Mouse (Mus musculus) G1E (cell line): Measurements from ENCODE around the gene Myh6. TPM values are rescaled to one million over a fixed set of nuclear protein-coding genes. Genes with fewer than 3 reads are reported as not detected.

Experiments used
- ATAC-seq: 2 replicates; pipeline ENCODE4 v1.8.0; 2016; ENCODE audit warnings: mild to moderate bottlenecking; ENCODE audit not compliant: insufficient number of reproducible peaks, poor library complexity, low FRiP score, severe bottlenecking; ENCODE audit errors: extremely low read depth
- DNase-seq: peaks from one replicate; pipeline ENCODE4 v3.0.0; 2012; ENCODE audit warnings: low spot score
- H3K27me3 ChIP-seq: 2 replicates; pipeline ENCODE4 v1.6.1; 2012; ENCODE audit warnings: mild to moderate bottlenecking, low read length, inconsistent platforms; ENCODE audit not compliant: insufficient read depth
- H3K36me3 ChIP-seq: replicated peaks from 2 replicates; pipeline ENCODE3; 2012; ENCODE audit warnings: mild to moderate bottlenecking, inconsistent platforms
- H3K4me1 ChIP-seq: 2 replicates; pipeline ENCODE4 v1.6.1; 2012; ENCODE audit warnings: low read depth, low read length, inconsistent platforms, mixed read lengths; ENCODE audit not compliant: insufficient read depth
- H3K4me3 ChIP-seq: 2 replicates; pipeline ENCODE4 v1.5.1; 2012; ENCODE audit warnings: low read depth, mild to moderate bottlenecking, inconsistent platforms, low read length, moderate library complexity, mixed read lengths
- H3K9me3 ChIP-seq: replicated peaks from 2 replicates; pipeline ENCODE4 v1.6.1; 2012; ENCODE audit warnings: inconsistent platforms
- CTCF ChIP-seq: IDR thresholded peaks from 2 replicates; pipeline ENCODE4 v1.5.1; 2012; ENCODE audit warnings: low read depth, low read length, inconsistent platforms, mixed read lengths
- GATA1 ChIP-seq: IDR thresholded peaks from 2 replicates; pipeline ENCODE4 v1.6.1; 2012; ENCODE audit warnings: borderline replicate concordance, low read length, inconsistent platforms, mixed read lengths
- GATA2 ChIP-seq: IDR thresholded peaks from 2 replicates; pipeline ENCODE4 v1.6.1; 2012; ENCODE audit warnings: low read depth, low read length, inconsistent platforms, borderline replicate concordance
- POLR2AphosphoS5 ChIP-seq: IDR thresholded peaks from 2 replicates; pipeline ENCODE4 v1.6.1; 2012; ENCODE audit warnings: low read depth, low read length, inconsistent platforms; ENCODE audit not compliant: insufficient replicate concordance
- TAL1 ChIP-seq: conservative IDR thresholded peaks from 2 replicates; pipeline ENCODE4 v1.6.1; 2012; ENCODE audit warnings: low read depth, low read length, inconsistent platforms, mixed read lengths
- polyA plus RNA-seq: library from polyadenylated mRNA; stranded (reverse); fragments of >175 nt; gene quantifications from 2 replicates; pipeline ENCODE4 v1.2.3, GENCODE M21; 2012
- total RNA-seq, 2 experiments: library from RNA; stranded (forward) in 1 of 2; stranded (reverse) in 1 of 2; fragments of 200-1000 nt in 1 of 2; fragments of >200 nt in 1 of 2; fragmentation: Nextera tagmentation in 1 of 2; gene quantifications; 2 replicates each; pipeline ENCODE4 v1.2.3; 2014 to 2017

The Myh6 gene
- total RNA-seq (2014; fragmentation: Nextera tagmentation), result not detected in 2 replicates
- 0.29 and 0.38 TPM in 2 replicates for total RNA-seq (2017)
- 0.18 and 0.23 TPM in 2 replicates for polyA plus RNA-seq

- no peak within 1 kb of the TSS for H3K4me3 ChIP-seq
- no peaks in the 10 kb centered on the region for H3K4me1 ChIP-seq
- no peak for DNase-seq
- H3K36me3 ChIP-seq, result no peaks in the 10 kb centered on the region
- TF ChIP-seq GATA2 (no peak), TAL1 (no peak), CTCF (no peak), GATA1 (no peak)
- H3K9me3 ChIP-seq, result no peaks in the 10 kb centered on the region
- ATAC-seq, result no peak
- peaks cover 33% of the 10 kb centered on the region for H3K27me3 ChIP-seq
Measured at GRCm38 (mm10) chr14:54966320-54966977, at the start of gene Myh6. Gene Myh6, minus strand, starts transcription at chr14:54966927.

- Histone ChIP-seq H3K4me1 (peaks cover 18% of the 10 kb centered on the region), H3K4me3 (peak overlapping the region; percentile 81), H3K36me3 (peaks cover 41% of the 10 kb centered on the region), H3K9me3 (0 out of 2 replicates have a peak, but pooled peaks cover 2% of the 10 kb centered on the region), H3K27me3 (no peaks in the 10 kb centered on the region)
- no peak for TF ChIP-seq CTCF
- no peak for TF ChIP-seq POLR2AphosphoS5
- no peak for TF ChIP-seq GATA2
- TF ChIP-seq GATA1, result no peak
- no peak for TF ChIP-seq TAL1
- ATAC-seq (no peak), DNase-seq (peak; percentile 21)
Measured at GRCm38 (mm10) chr14:55015767-55016111, 49.0 kb upstream of the Myh6 start.

GRCm38 (mm10) chr14:55014991-55015766 is 48.5 kb upstream of the Myh6 start, which contains the start of gene Ngdn:
Gene Ngdn, plus strand, starts transcription at chr14:55015454.
- ATAC-seq, result peak; percentile 90
- TF ChIP-seq TAL1, result no peak
- TF ChIP-seq GATA2, result no peak
- no peak for TF ChIP-seq POLR2AphosphoS5
- no peak for TF ChIP-seq CTCF
- TF ChIP-seq GATA1, result no peak

GRCm38 (mm10) chr14:55014591-55014990 is 47.9 kb upstream of the Myh6 start:
- peaks cover 2% of the 10 kb centered on the region; the same call in 1 of the 2 replicates for H3K27me3 ChIP-seq
- H3K9me3 ChIP-seq, result 0 out of 2 replicates have a peak, but pooled peaks cover 2% of the 10 kb centered on the region
- ATAC-seq, result no peak
- H3K36me3 ChIP-seq, result peaks cover 30% of the 10 kb centered on the region
- no peak for DNase-seq
- H3K4me3 ChIP-seq, result peak overlapping the region; percentile 81
- peaks cover 18% of the 10 kb centered on the region for H3K4me1 ChIP-seq
- TF ChIP-seq POLR2AphosphoS5 (no peak), GATA2 (no peak), GATA1 (no peak), TAL1 (no peak), CTCF (no peak)

More at GRCm38 (mm10) chr14:55014991-55015766, 48.5 kb upstream of the Myh6 start, which contains the start of gene Ngdn:
- Histone ChIP-seq H3K4me1 (peaks cover 18% of the 10 kb centered on the region), H3K4me3 (peak within 1 kb of the TSS; percentile 81), H3K9me3 (0 out of 2 replicates have a peak, but pooled peaks cover 2% of the 10 kb centered on the region), H3K36me3 (peaks cover 35% of the 10 kb centered on the region), H3K27me3 (no peaks in the 10 kb centered on the region)
- DNase-seq, result peak; percentile 98

GRCm38 (mm10) chr14:55011116-55011515 is 44.4 kb upstream of the Myh6 start:
- Histone ChIP-seq H3K4me3 (no peak overlapping the region), H3K9me3 (0 out of 2 replicates have a peak, but pooled peaks cover 2% of the 10 kb centered on the region), H3K27me3 (peaks cover 21% of the 10 kb centered on the region), H3K36me3 (no peaks in the 10 kb centered on the region), H3K4me1 (peaks cover 8% of the 10 kb centered on the region)
- TF ChIP-seq CTCF, result no peak
- TF ChIP-seq GATA1, result no peak
- no peak for TF ChIP-seq POLR2AphosphoS5
- TF ChIP-seq TAL1, result no peak
- no peak for TF ChIP-seq GATA2
- no peak for DNase-seq
- no peak for ATAC-seq

GRCm38 (mm10) chr14:55008417-55008816 is 41.7 kb upstream of the Myh6 start:
- Histone ChIP-seq H3K9me3 (0 out of 2 replicates have a peak, but pooled peaks cover 2% of the 10 kb centered on the region), H3K4me1 (no peaks in the 10 kb centered on the region), H3K4me3 (no peak overlapping the region), H3K27me3 (peaks cover 34% of the 10 kb centered on the region), H3K36me3 (no peaks in the 10 kb centered on the region)
- TF ChIP-seq TAL1, result no peak
- TF ChIP-seq POLR2AphosphoS5, result no peak
- TF ChIP-seq GATA1, result no peak
- no peak for TF ChIP-seq CTCF
- TF ChIP-seq GATA2, result no peak
- DNase-seq, result no peak
- no peak for ATAC-seq
